Mouse (Mus musculus): ENCODE data around the gene Hipk1. TPM values are rescaled to one million over a fixed set of nuclear protein-coding genes. Genes with fewer than 3 reads are reported as not detected.
A peak's percentile ranks its signal among the peaks of the same experiment; 100 is the strongest.

Hipk1 gene
- total RNA-seq, 2 experiments from 2014 or later: 69.6 to 76.7 TPM

- no peak for DNase-seq (ENCODE audit: low spot score in 2 of 2)
These were observed 39.8 kb downstream of the Hipk1 start for GRCm38 (mm10) chr3:103751558-103751957.

GRCm38 (mm10) chr3:103746711-103747110, 44.7 kb downstream of the Hipk1 start:
- no peak for DNase-seq (ENCODE audit: low spot score in 2 of 2)

GRCm38 (mm10) chr3:103745001-103745770, 46.2 kb downstream of the Hipk1 start:
- no peak for DNase-seq (ENCODE audit: low spot score in 2 of 2)

GRCm38 (mm10) chr3:103743208-103743607, 48.2 kb downstream of the Hipk1 start:
- DNase-seq (ENCODE audit: low spot score in 2 of 2): no peak

GRCm38 (mm10) chr3:103740342-103740741, 51.0 kb downstream of the Hipk1 start:
- DNase-seq (ENCODE audit: low spot score in 2 of 2): no peak

GRCm38 (mm10) chr3:103739329-103739728, 52.0 kb downstream of the Hipk1 start, which contains the start of gene Gm10964:
Gene Gm10964 (plus strand): TSS chr3:103739366.
- no peak for DNase-seq (ENCODE audit: low spot score in 2 of 2)

GRCm38 (mm10) chr3:103737778-103738571, 53.4 kb downstream of the Hipk1 start, which contains the start of gene Olfml3:
Gene Olfml3 (minus strand): TSS chr3:103738001.
- peak; percentile 79 to 91 for DNase-seq (ENCODE audit: low spot score in 2 of 2)

- peak; percentile 52 to 58 for DNase-seq (ENCODE audit: low spot score in 2 of 2)
These were observed 54.2 kb downstream of the Hipk1 start for GRCm38 (mm10) chr3:103737061-103737754.

- peak in 1 of 2 experiments; percentile 19 for DNase-seq (ENCODE audit: low spot score in 2 of 2)
These were observed 55.4 kb downstream of the Hipk1 start for GRCm38 (mm10) chr3:103735776-103736600.

GRCm38 (mm10) chr3:103734696-103735519, 56.5 kb downstream of the Hipk1 start:
- peak in 1 of 2 experiments; percentile 55 for DNase-seq (ENCODE audit: low spot score in 2 of 2)

- DNase-seq (ENCODE audit: low spot score in 2 of 2): no peak
These were observed 57.3 kb downstream of the Hipk1 start for GRCm38 (mm10) chr3:103733799-103734695.

GRCm38 (mm10) chr3:103733176-103733575, 58.2 kb downstream of the Hipk1 start:
- no peak for DNase-seq (ENCODE audit: low spot score in 2 of 2)

- DNase-seq (ENCODE audit: low spot score in 2 of 2): no peak
These were observed 59.2 kb downstream of the Hipk1 start for GRCm38 (mm10) chr3:103732116-103732515.

- no peak for DNase-seq (ENCODE audit: low spot score in 2 of 2)
These were observed 61.5 kb downstream of the Hipk1 start for GRCm38 (mm10) chr3:103729850-103730249.

- no peak for DNase-seq (ENCODE audit: low spot score in 2 of 2)
These were observed 63.5 kb downstream of the Hipk1 start for GRCm38 (mm10) chr3:103727813-103728326.

- DNase-seq (ENCODE audit: low spot score in 2 of 2): no peak
These were observed 64.7 kb downstream of the Hipk1 start for GRCm38 (mm10) chr3:103726642-103727041.

GRCm38 (mm10) chr3:103724137-103724536, 67.2 kb downstream of the Hipk1 start:
- no peak for DNase-seq (ENCODE audit: low spot score in 2 of 2)

- DNase-seq (ENCODE audit: low spot score in 2 of 2): peak in 1 of 2 experiments; percentile 7
These were observed 72.6 kb downstream of the Hipk1 start for GRCm38 (mm10) chr3:103718728-103719127.

All from gastrocnemius, postnatal 4 days (tissue).